Mouse (Mus musculus) midbrain, postnatal 0 days (tissue): ENCODE results near the gene Zfp523. TPM values are rescaled to one million over a fixed set of nuclear protein-coding genes. Genes with fewer than 3 reads are reported as not detected.

Source experiments
- ATAC-seq: fragments of 200-750 bp; cut with Nextera tagmentation; 2 replicates; pipeline ENCODE4 v1.8.0; 2017; ENCODE audit warnings: moderate number of reproducible peaks, mild to moderate bottlenecking, moderate TSS enrichment, moderate library complexity; ENCODE audit not compliant: low FRiP score
- DNase-seq: peaks from one replicate; pipeline ENCODE4 v3.0.0-alpha.2; 2015; ENCODE audit warnings: low spot score
- H3K27ac ChIP-seq: fragments of 300-500 bp; sonication (generic); 2 replicates; pipeline ENCODE4 v1.5.1; 2014; ENCODE audit warnings: low read depth, mild to moderate bottlenecking, low read length, mixed read lengths
- H3K27me3 ChIP-seq: fragments of 300-500 bp; sonication (generic); 2 replicates; pipeline ENCODE4 v1.6.1; 2014; ENCODE audit warnings: low read length, control low read depth, mixed read lengths; ENCODE audit not compliant: insufficient read depth
- H3K36me3 ChIP-seq: fragments of 300-500 bp; sonication (generic); 2 replicates; pipeline ENCODE4 v1.6.1; 2014; ENCODE audit warnings: low read length, control low read depth, mixed read lengths; ENCODE audit not compliant: insufficient read depth
- H3K4me1 ChIP-seq: fragments of 300-500 bp; sonication (generic); 2 replicates; pipeline ENCODE4 v1.6.1; 2014; ENCODE audit warnings: mild to moderate bottlenecking, control low read depth, antibody characterized with exemption, low read length, mixed read lengths; ENCODE audit not compliant: insufficient read depth
- H3K4me2 ChIP-seq: fragments of 300-500 bp; sonication (generic); 2 replicates; pipeline ENCODE4 v1.6.1; 2014; ENCODE audit warnings: low read depth, mild to moderate bottlenecking, low read length, mixed read lengths; ENCODE audit not compliant: poor library complexity, severe bottlenecking
- H3K4me3 ChIP-seq: fragments of 300-500 bp; sonication (generic); 2 replicates; pipeline ENCODE4 v1.5.1; 2014; ENCODE audit warnings: low read depth, mild to moderate bottlenecking, low read length, moderate library complexity
- H3K9ac ChIP-seq: fragments of 300-500 bp; sonication (generic); replicated peaks from 2 replicates; pipeline ENCODE4 v1.6.1; 2014; ENCODE audit warnings: mild to moderate bottlenecking, low read length, moderate library complexity, mixed read lengths; ENCODE audit not compliant: poor library complexity, severe bottlenecking
- H3K9me3 ChIP-seq: fragments of 300-500 bp; sonication (generic); 2 replicates; pipeline ENCODE4 v1.6.1; 2016; ENCODE audit warnings: low read length, control low read depth
- CTCF ChIP-seq: IDR thresholded peaks from 2 replicates; pipeline ENCODE4 v1.5.1; 2016; ENCODE audit warnings: antibody characterized with exemption, mild to moderate bottlenecking
- WGBS: fragments of 180-500 bp; shearing (Covaris S2); extraction: QIAGEN DNeasy Blood & Tissue Kit; methylation state at CpG from one replicate; pipeline ENCODE4 v1.1.7; 2014; 5-methylcytosine and 5-hydroxymethylcytosine counted together
- polyA plus RNA-seq: library from polyadenylated mRNA; unstranded; fragments of >200 nt; fragmentation: Nextera tagmentation; extraction: Ambion mirVana; gene quantifications from 2 replicates; pipeline ENCODE4 v1.2.1, GENCODE M21; 2015
- total RNA-seq: library from RNA; depleted of rRNA; stranded (reverse); fragments of >200 nt; gene quantifications from 2 replicates; pipeline ENCODE4 v1.2.3, GENCODE M21; 2014

Gene Zfp523
- total and polyA plus RNA-seq, 2 experiments from 2014 or later, result 40.0 to 81.7 TPM

- H3K4me1 ChIP-seq, result 0 out of 2 replicates have a peak, but pooled peaks cover 11% of the 10 kb centered on the region
Measured at GRCm38 (mm10) chr17:28141771-28142699, 34.9 kb upstream of the Zfp523 start, which contains the start of gene Scube3. TSS of gene Scube3 (plus strand) at chr17:28142141.

DNA sequence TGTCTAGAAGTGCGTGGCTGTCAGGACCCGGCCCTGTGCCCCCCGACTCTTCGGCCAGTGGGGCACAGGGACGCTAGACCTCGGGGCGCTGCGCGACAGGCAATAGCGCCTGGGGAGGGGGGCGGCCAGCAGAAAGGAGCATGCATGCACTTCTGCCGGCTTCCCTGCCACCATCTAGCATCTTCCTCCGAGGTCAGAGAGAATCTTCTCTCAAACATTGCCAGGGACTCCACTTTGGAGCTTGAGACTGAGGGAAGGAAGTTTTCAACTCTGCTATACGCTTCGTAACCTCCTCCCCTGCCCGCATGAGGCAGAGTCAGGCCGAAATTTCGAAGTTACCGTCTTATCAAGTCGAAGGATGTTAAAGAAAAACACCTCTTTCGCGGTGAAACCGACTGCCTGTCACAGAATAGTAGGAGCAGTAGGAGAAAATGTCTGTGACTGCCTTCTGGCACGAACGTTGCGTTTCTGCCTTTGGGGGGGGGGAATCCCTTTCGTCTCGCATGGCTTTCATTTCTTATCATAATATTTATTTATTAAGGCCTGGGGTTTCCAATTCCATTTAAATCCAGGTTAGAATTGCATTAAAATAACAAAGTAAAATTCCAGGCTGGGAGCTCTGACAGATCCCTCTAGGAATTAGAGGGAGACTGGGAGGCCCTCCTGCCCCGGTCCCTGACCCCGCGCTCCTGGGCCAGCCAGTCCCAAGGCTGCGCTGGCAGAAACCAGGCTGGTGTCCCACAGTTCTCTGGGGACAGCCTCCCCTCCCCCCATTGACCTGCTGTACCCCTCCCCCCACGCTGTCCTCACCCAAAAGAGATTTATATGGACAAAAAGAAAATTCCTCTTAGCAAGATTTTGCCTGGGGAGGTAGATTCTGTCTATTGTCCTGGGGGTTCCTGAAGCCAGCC is 34.0 kb upstream of the Zfp523 start:
- no peaks in the 10 kb centered on the region for H3K36me3 ChIP-seq
- DNase-seq (no peak), ATAC-seq (0 out of 2 replicates have a peak, but pooled peaks have one; percentile 22)
- H3K9ac ChIP-seq, result peak overlapping the region; percentile 79
- peak overlapping the region; percentile 85 for H3K27ac ChIP-seq
- 2% methylated on average over 32 of the region's 33 CpGs for WGBS
- 0 out of 2 replicates have a peak, but pooled peaks cover 11% of the 10 kb centered on the region for H3K4me1 ChIP-seq
- H3K27me3 ChIP-seq, result no peaks in the 10 kb centered on the region
- peak overlapping the region; percentile 76 for H3K4me3 ChIP-seq
- H3K4me2 ChIP-seq, result peak overlapping the region; percentile 93
- TF ChIP-seq CTCF, result no peak
- no peaks in the 10 kb centered on the region for H3K9me3 ChIP-seq

More at GRCm38 (mm10) chr17:28141771-28142699, 34.9 kb upstream of the Zfp523 start, which contains the start of gene Scube3:
- Histone ChIP-seq H3K27me3 (no peaks in the 10 kb centered on the region), H3K27ac (peak within 1 kb of the TSS; percentile 85), H3K4me2 (peak within 1 kb of the TSS; percentile 93), H3K9me3 (no peaks in the 10 kb centered on the region), H3K36me3 (no peaks in the 10 kb centered on the region), H3K4me3 (peak within 1 kb of the TSS; percentile 76), H3K9ac (peak within 1 kb of the TSS; percentile 79)
- under 1% methylated on average over 68 of the region's 97 CpGs for WGBS
- ATAC-seq, result peak; percentile 25; the same call in 1 of the 2 replicates
- peak; percentile 55 for DNase-seq
- TF ChIP-seq CTCF, result peak; percentile 23; the same call in 1 of the 2 replicates

GRCm38 (mm10) chr17:28143751-28144150 is 33.2 kb upstream of the Zfp523 start:
- peak; percentile 58 for DNase-seq
- peak; percentile 31; the same call in 1 of the 2 replicates for TF ChIP-seq CTCF
- Histone ChIP-seq H3K9me3 (no peaks in the 10 kb centered on the region), H3K4me2 (peak overlapping the region; percentile 93), H3K4me1 (0 out of 2 replicates have a peak, but pooled peaks cover 11% of the 10 kb centered on the region), H3K9ac (no peak overlapping the region), H3K27me3 (no peaks in the 10 kb centered on the region), H3K36me3 (no peaks in the 10 kb centered on the region), H3K4me3 (peak overlapping the region; percentile 76), H3K27ac (no peak overlapping the region)
- ATAC-seq, result no peak
- 0% methylated on average over 9 of the region's 9 CpGs for WGBS

DNA sequence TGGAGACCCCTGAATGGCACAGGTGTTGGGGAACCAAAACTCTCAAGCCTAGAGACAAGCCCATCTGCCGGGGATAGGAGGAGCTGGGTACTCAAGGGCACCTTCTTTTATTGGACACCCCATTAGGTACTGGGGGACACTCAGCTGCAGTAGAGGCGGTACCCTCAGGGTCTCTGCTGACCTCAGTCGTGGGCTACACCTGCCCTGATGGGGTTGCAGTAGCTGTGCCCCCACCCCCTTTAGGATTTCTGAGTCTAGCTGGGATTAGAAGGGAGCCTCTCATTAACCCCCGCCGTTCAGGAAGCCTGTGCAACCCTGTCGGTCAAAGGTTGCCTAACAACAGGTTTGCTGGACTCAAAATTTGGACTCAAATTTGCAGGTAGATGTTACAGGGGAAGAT is 32.7 kb upstream of the Zfp523 start:
- Histone ChIP-seq H3K4me1 (0 out of 2 replicates have a peak, but pooled peaks cover 11% of the 10 kb centered on the region), H3K4me3 (peak overlapping the region; percentile 76)
- no peak for TF ChIP-seq CTCF

GRCm38 (mm10) chr17:28148288-28148687 is 28.6 kb upstream of the Zfp523 start:
- 68% methylated on average over 3 of the region's 3 CpGs for WGBS

More for the DNA sequence above, 32.7 kb upstream of the Zfp523 start:
- ATAC-seq (no peak), DNase-seq (no peak)
- H3K9ac ChIP-seq, result 0 out of 2 replicates have a peak overlapping the region, but pooled peaks have one; percentile 13
- H3K27me3 ChIP-seq, result no peaks in the 10 kb centered on the region
- H3K27ac ChIP-seq, result no peak overlapping the region
- 14% methylated on average over 6 of the region's 6 CpGs for WGBS
- no peaks in the 10 kb centered on the region for H3K36me3 ChIP-seq
- H3K9me3 ChIP-seq, result no peaks in the 10 kb centered on the region
- peak overlapping the region; percentile 93 for H3K4me2 ChIP-seq

More at GRCm38 (mm10) chr17:28148288-28148687, 28.6 kb upstream of the Zfp523 start:
- H3K4me3 ChIP-seq, result no peak overlapping the region
- no peak overlapping the region for H3K9ac ChIP-seq
- no peak for ATAC-seq
- no peaks in the 10 kb centered on the region for H3K36me3 ChIP-seq
- H3K27ac ChIP-seq, result no peak overlapping the region; the same call in 1 of the 2 replicates
- H3K4me2 ChIP-seq, result no peak overlapping the region
- no peak for TF ChIP-seq CTCF
- 0 out of 2 replicates have a peak, but pooled peaks cover 14% of the 10 kb centered on the region for H3K4me1 ChIP-seq
- no peaks in the 10 kb centered on the region for H3K27me3 ChIP-seq
- H3K9me3 ChIP-seq, result no peaks in the 10 kb centered on the region
- DNase-seq, result no peak
